Mouse (Mus musculus): ENCODE measurements around the gene Spcs3. TPM values are rescaled to one million over a fixed set of nuclear protein-coding genes. Genes with fewer than 3 reads are reported as not detected.
A peak's percentile ranks its signal among the peaks of the same experiment; 100 is the strongest.
"Not testable (repeated sequence)": the region's sequence is repeated elsewhere in the genome, so short reads cannot be mapped to it uniquely, and the experiment has no call there.

The Spcs3 gene
- polyA plus RNA-seq, 1 experiment, result 58.3 TPM

DNA sequence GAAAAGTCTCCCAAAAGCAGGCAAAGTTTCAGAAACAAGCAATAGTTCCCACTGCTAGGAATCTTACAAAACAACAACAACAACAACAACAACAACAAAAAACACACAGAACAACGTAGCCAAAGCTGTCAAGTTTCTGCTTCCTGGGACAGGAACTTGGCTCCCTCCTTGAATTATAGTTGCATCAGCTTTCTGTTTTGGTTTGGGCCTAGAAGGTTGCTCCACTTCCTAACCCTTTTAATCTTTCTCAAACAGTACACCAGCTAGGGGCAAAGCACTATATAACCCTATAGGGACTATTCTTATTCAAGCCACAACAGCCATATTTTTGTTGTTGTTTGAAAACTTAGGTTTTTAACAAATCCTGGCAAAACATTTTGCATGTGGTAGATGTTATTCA is 11.5 kb upstream of the Spcs3 start:
- no peak overlapping the region for H3K4me3 ChIP-seq (ENCODE audit: insufficient read depth, low read length)
- TF ChIP-seq POLR2A (IDR thresholded peaks at IDR 0.05; ENCODE audit: borderline replicate concordance, low read depth, low read length), result no peak
- no peak for TF ChIP-seq CTCF (IDR thresholded peaks at IDR 0.05; ENCODE audit: low read depth, low read length)
- H3K4me1 ChIP-seq (ENCODE audit: control insufficient read depth, insufficient read depth, low read length), result peaks cover 2% of the 10 kb centered on the region
- H3K27ac ChIP-seq (ENCODE audit: insufficient read depth, low read depth, low read length), result no peak overlapping the region

- TF ChIP-seq POLR2A (IDR thresholded peaks at IDR 0.05; ENCODE audit: borderline replicate concordance, low read depth, low read length), result no peak
- TF ChIP-seq CTCF (IDR thresholded peaks at IDR 0.05; ENCODE audit: low read depth, low read length), result no peak
- Histone ChIP-seq H3K27ac (ENCODE audit: insufficient read depth, low read depth, low read length) (no peak overlapping the region), H3K4me1 (ENCODE audit: control insufficient read depth, insufficient read depth, low read length) (peaks cover 2% of the 10 kb centered on the region), H3K4me3 (ENCODE audit: insufficient read depth, low read length) (no peak overlapping the region)
Observed at GRCm38 (mm10) chr8:54537285-54537684, 7.5 kb upstream of the Spcs3 start.

DNA sequence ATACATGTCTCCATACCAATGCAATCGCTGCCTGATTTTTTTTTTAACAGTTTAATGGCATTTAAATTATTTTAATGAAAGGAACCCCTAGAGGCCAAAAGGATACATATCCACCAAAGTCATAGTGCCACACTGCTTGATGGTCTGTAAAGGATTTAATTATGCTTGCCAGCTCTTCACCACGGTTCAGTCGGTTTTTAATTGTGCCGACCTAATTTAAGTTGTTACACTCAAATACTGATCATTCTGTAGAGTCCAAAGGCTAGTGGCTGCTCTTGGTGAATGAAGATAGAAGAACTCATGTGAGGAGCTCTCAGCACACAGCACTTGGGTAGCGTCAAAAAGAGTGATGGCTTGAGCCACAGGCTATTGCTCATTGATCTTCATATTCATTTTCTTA is 5.4 kb upstream of the Spcs3 start:
- TF ChIP-seq CTCF (IDR thresholded peaks at IDR 0.05; ENCODE audit: low read depth, low read length) (no peak), POLR2A (IDR thresholded peaks at IDR 0.05; ENCODE audit: borderline replicate concordance, low read depth, low read length) (no peak)
- Histone ChIP-seq H3K4me1 (ENCODE audit: control insufficient read depth, insufficient read depth, low read length) (peaks cover 6% of the 10 kb centered on the region; the same call in 1 of the 2 replicates), H3K4me3 (ENCODE audit: insufficient read depth, low read length) (no peak overlapping the region), H3K27ac (ENCODE audit: insufficient read depth, low read depth, low read length) (no peak overlapping the region)

DNA sequence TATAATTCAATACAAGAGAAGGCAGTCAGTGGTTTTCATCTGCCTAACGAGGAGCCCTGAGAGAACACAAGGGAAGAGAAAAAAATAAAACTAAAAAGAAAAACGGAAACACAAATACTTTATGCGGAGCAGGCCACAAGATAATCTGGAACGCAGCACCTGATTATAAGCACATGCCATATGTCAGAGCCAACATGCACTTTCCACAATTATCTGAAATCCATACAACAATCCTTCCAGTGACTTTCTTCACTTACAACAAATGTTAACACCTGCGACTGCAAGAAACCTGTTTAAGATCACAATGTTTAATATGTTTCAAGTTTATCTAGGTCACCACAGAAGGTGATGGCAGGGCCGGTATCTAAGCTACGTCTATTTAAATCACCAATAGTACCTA is 1.2 kb downstream of the Spcs3 start:
- Histone ChIP-seq H3K4me1 (ENCODE audit: control insufficient read depth, insufficient read depth, low read length) (peaks cover 12% of the 10 kb centered on the region), H3K27ac (ENCODE audit: insufficient read depth, low read depth, low read length) (peak overlapping the region; percentile 22), H3K4me3 (ENCODE audit: insufficient read depth, low read length) (peak overlapping the region; percentile 84)
- TF ChIP-seq POLR2A (IDR thresholded peaks at IDR 0.05; ENCODE audit: borderline replicate concordance, low read depth, low read length) (no peak), CTCF (IDR thresholded peaks at IDR 0.05; ENCODE audit: low read depth, low read length) (no peak)

DNA sequence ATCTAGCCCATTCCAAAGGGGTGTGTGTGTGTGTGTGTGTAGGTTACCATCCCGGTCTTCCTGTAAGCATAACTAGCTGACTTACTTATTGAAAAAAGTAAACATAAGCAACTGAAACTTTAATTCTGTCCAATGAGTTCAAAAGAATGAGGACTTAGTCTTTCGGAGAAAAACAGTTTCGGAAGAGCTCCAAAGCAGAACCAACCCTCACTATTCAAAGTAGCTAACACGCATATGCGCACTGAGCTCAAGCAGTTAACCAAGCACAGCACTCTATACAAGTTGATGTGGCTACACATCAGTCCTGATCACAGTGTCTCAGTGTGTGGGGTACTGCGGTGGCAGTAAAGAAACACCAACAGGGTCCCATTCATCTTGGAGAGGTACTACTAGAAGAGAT is 3.1 kb downstream of the Spcs3 start:
- TF ChIP-seq POLR2A (IDR thresholded peaks at IDR 0.05; ENCODE audit: borderline replicate concordance, low read depth, low read length) (no peak), CTCF (IDR thresholded peaks at IDR 0.05; ENCODE audit: low read depth, low read length) (no peak)
- Histone ChIP-seq H3K4me3 (ENCODE audit: insufficient read depth, low read length) (no peak overlapping the region), H3K27ac (ENCODE audit: insufficient read depth, low read depth, low read length) (no peak overlapping the region), H3K4me1 (ENCODE audit: control insufficient read depth, insufficient read depth, low read length) (peaks cover 10% of the 10 kb centered on the region)

- no peak for TF ChIP-seq CTCF (IDR thresholded peaks at IDR 0.05; ENCODE audit: low read depth, low read length)
- no peak for TF ChIP-seq POLR2A (IDR thresholded peaks at IDR 0.05; ENCODE audit: borderline replicate concordance, low read depth, low read length)
- Histone ChIP-seq H3K27ac (ENCODE audit: insufficient read depth, low read depth, low read length) (no peak overlapping the region), H3K4me1 (ENCODE audit: control insufficient read depth, insufficient read depth, low read length) (peaks cover 6% of the 10 kb centered on the region), H3K4me3 (ENCODE audit: insufficient read depth, low read length) (no peak overlapping the region)
Observed at GRCm38 (mm10) chr8:54525606-54526005, 4.2 kb downstream of the Spcs3 start.

DNA sequence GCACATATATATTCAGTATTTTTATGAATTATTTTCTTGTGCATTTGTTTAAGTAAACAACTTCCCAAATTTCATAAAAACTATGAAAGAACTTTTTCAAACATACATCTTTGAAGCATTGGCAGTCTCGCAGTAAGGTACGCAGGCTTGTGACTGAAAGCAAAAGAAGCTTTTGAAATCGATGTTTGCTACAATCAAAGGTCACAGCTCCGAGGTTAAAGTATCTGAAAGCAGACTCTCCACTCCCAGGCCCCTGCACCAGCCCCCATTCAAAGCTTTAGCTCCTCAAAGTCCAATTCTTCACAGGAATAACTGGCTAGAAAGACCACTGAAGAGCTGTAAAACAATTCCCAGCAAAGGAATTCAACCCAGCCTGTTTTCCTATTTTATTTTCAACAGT is 9.3 kb downstream of the Spcs3 start:
- Histone ChIP-seq H3K4me3 (ENCODE audit: insufficient read depth, low read length) (no peak overlapping the region), H3K27ac (ENCODE audit: insufficient read depth, low read depth, low read length) (no peak overlapping the region), H3K4me1 (ENCODE audit: control insufficient read depth, insufficient read depth, low read length) (no peaks in the 10 kb centered on the region)
- TF ChIP-seq POLR2A (IDR thresholded peaks at IDR 0.05; ENCODE audit: borderline replicate concordance, low read depth, low read length), result no peak
- TF ChIP-seq CTCF (IDR thresholded peaks at IDR 0.05; ENCODE audit: low read depth, low read length), result no peak

DNA sequence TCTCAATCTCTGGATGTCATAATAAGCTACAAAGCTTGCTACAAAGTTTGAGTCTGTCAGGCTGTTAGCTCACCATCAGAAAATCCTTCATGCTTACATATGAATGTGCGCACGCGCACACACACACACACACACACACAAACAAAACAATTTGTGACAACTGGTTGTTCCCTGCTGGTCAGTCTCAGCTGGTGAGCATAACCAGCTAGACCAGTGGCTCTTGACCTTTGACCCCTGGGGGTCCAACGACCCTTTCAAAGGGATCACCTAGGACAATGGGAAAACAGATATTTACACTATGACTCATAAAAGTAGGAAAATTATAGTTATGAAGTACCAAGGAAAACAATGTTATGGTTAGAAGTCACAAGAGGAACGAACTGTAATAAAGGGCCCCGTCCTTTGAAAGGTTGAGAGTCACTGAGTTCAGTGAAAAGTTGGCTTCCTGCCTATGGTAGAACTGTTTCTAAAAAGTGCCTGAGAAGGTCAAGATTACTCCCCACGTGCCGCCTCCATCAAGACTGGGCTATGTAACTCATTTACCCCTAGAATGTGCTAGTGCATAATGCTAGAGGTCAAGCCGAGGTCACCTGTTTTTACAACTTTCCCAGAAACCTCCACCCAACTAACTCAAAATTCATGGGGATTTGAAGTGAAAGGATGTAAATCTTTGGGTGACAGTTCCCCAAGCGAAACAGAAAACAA is 10.9 kb downstream of the Spcs3 start:
- no peak for TF ChIP-seq POLR2A (IDR thresholded peaks at IDR 0.05; ENCODE audit: borderline replicate concordance, low read depth, low read length)
- TF ChIP-seq CTCF (IDR thresholded peaks at IDR 0.05; ENCODE audit: low read depth, low read length), result no peak
- Histone ChIP-seq H3K4me1 (ENCODE audit: control insufficient read depth, insufficient read depth, low read length) (no peaks in the 10 kb centered on the region), H3K4me3 (ENCODE audit: insufficient read depth, low read length) (no peak overlapping the region), H3K27ac (ENCODE audit: insufficient read depth, low read depth, low read length) (no peak overlapping the region)

DNA sequence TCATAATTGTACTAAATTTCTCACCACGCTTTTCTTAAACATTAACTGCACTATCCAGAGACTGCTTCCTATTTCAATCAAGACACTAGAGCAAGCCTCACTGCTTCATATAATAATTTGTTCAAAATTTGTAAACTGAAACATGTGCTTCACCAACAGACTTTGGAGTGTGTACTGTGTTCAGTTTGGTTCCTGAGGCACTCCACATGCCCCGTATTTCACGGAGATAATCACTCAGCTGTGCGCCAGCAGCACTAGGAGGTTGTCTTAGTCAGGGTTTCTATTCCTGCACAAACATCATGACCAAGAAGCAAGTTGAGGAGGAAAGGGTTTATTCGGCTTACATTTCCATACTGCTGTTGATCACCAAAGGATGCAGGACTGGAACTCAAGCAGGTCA is 17.6 kb downstream of the Spcs3 start:
- not testable (repeated sequence) for H3K4me3 ChIP-seq (ENCODE audit: insufficient read depth, low read length); H3K4me1 ChIP-seq (ENCODE audit: control insufficient read depth, insufficient read depth, low read length)

DNA sequence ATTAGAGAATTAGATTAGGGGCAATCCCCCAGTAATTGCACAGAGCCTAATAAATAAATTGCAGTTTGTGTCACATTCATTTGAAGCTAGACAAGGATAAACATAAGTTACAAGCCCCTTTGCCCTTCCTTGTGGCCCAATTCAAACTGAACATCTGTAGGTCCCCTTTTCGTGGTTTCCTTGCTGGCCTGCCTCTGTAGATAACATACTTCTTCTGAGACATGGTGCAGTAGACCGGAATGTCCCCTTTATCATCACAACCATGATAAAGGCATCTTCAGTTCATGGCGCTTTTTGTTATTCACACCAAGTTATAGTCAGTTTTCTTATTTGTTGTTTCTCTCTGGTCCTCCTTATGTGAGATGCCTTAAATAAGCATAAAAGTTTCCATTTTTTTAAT is 18.0 kb downstream of the Spcs3 start:
- TF ChIP-seq CTCF (IDR thresholded peaks at IDR 0.05; ENCODE audit: low read depth, low read length) (no peak), POLR2A (IDR thresholded peaks at IDR 0.05; ENCODE audit: borderline replicate concordance, low read depth, low read length) (no peak)
- no peak overlapping the region for H3K4me3 ChIP-seq (ENCODE audit: insufficient read depth, low read length)
- H3K4me1 ChIP-seq (ENCODE audit: control insufficient read depth, insufficient read depth, low read length), result no peaks in the 10 kb centered on the region
- no peak overlapping the region for H3K27ac ChIP-seq (ENCODE audit: insufficient read depth, low read depth, low read length)

More for the DNA sequence above, 17.6 kb downstream of the Spcs3 start:
- not testable (repeated sequence) for H3K27ac ChIP-seq (ENCODE audit: insufficient read depth, low read depth, low read length)
